Mouse (Mus musculus) testis, postnatal 10 days (tissue): ENCODE results near the gene Tinagl1.

Experiments
- DNase-seq: peaks from one replicate; pipeline ENCODE4 v3.0.0; 2021; ENCODE audit warnings: low spot score

Tinagl1 gene

GRCm38 (mm10) chr4:130175072-130175711 is at the start of gene Tinagl1:
Tinagl1 (minus strand) TSS chr4:130175122.
- no peak for DNase-seq

DNA sequence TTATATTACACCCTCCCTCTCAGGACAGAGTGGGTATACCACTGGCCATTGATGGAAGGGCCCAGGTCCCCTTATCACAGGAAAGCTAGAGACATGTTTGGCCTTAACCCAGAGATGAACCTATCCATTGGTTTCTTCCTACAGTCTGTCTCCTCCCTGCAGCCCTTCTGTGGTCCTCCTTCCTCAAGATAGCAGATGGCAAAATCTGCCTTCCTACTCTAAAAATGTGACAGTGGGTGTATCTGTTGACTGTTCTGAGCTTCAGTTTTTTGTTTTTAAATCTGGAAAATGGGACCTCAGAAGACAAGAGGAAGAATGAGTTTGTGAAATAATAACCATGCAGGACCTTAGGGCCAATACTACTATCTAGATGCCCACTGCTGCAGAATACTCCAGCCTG is 49.1 kb upstream of the Tinagl1 start:
- no peak for DNase-seq

- no peak for DNase-seq
These were observed 47.3 kb upstream of the Tinagl1 start, which contains the start of gene Gm853 for GRCm38 (mm10) chr4:130222179-130222578. Gm853 (minus strand) TSS chr4:130222401.

DNA sequence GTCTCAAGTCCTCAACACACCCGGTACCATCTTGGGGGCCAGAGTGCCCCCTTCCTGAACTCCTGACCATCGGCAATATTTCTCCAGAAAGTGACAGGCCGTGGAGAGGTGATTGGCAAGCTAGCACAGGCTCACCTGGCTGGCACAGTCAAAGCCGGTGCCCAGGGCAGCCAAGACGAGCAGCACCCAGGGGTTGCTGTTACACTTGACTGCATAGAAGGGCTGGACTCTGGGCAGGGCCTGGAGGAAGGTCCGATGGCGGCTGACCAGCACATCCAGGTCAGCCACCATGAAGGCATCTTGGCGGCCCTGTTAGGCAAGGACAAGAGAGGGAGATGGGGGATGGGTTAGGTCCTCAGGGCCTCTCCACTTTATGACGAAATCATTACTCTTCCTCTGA is 45.3 kb upstream of the Tinagl1 start:
- no peak for DNase-seq

- DNase-seq = no peak
These were observed 40.5 kb upstream of the Tinagl1 start for GRCm38 (mm10) chr4:130215392-130215791.

GRCm38 (mm10) chr4:130213857-130214256 is 38.9 kb upstream of the Tinagl1 start:
- DNase-seq = no peak

GRCm38 (mm10) chr4:130213197-130213596 is 38.3 kb upstream of the Tinagl1 start:
- DNase-seq = no peak

GRCm38 (mm10) chr4:130212421-130212820 is 37.5 kb upstream of the Tinagl1 start:
- no peak for DNase-seq

- DNase-seq = no peak
These were observed 36.9 kb upstream of the Tinagl1 start for GRCm38 (mm10) chr4:130211870-130212269.

DNA sequence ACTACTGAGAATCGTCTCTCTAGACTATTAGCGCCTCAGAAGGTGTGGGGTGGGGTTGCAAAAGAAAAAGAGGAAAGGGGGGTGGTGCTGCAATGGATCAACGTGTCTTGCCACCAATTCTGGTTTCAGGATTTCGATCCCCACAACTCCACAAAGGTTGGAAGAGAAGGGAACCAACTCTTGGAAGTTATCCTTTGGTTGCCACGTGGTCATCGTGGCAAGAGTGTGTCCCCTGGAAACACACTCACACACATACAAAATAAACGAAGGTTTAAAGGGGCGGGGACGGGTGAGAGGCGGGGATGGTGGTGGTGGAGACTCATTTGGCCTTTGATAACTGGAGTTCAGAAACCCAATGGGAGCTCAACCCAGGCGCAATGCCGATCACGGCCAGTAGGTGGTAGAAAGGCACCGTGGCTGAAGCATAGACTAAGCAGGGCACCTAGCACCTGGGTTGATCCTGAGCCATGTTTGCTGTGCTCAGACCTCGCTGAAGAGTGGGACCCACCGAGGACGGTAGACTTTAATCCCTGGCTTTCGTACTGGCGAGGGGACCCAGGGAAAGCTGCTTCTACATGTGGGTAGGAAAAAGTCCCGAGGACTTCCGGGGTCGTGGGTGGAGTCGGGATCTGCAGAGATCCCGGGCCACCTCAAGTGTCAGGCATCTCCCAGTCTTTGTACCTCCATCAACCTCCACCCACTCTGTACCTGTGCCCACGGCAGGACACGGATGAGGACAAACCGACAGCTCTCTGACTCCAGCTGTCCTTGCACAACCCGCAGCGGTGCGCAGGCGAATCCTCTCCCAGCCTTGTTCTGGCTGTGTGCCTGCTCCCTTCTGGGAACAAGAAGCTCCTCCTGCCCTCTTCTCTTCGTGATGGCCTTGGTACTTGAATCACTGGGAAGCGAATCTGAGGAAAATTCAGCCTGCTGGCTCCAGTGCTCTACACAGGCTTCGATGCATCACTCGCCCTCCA is 24.1 kb upstream of the Tinagl1 start:
- DNase-seq = peak; percentile 97

- no peak for DNase-seq
These were observed 21.6 kb upstream of the Tinagl1 start for GRCm38 (mm10) chr4:130196542-130196941.

GRCm38 (mm10) chr4:130195924-130196323 is 21.0 kb upstream of the Tinagl1 start:
- no peak for DNase-seq

DNA sequence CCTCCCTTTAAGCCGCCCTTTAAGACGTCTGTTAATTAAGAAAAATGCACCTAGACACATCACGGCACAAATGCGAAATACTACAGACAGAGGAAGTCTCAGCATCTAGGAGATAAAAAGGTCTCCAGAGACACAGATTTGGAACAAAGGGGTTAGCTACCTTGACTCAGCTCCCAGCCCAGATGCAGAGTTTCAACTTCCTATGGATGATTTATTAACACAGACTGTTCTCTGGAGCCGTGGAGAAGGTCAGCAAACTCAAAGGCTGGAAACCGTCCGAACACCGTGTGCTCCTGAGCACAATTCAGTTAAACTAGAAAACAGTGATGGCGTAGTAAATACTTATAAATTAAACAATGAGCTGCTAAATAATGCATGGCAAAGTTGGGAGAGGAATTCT is 17.3 kb upstream of the Tinagl1 start:
- DNase-seq = no peak

GRCm38 (mm10) chr4:130189606-130190005 is 14.7 kb upstream of the Tinagl1 start:
- peak; percentile 29 for DNase-seq

GRCm38 (mm10) chr4:130188806-130189297 is 13.9 kb upstream of the Tinagl1 start:
- peak; percentile 91 for DNase-seq

DNA sequence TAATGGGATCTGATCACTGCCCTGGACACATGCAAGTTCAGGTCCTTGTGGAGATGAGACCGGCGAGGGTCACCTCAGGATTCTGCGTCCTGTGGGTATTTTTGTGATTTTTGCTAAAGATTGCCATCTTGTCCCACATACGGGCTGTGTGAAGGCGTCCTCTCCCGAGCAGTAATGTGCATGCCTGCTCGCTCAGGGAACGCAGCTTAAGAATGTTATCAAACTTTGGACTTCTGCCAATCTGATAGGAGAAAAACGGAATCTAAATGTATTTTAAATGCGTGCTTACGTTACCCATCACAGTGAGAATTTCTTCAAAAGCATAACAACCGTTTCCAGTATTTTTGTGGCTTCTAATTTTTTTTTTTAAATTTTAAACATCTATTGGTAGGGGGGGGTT is 12.0 kb upstream of the Tinagl1 start:
- DNase-seq = no peak

DNA sequence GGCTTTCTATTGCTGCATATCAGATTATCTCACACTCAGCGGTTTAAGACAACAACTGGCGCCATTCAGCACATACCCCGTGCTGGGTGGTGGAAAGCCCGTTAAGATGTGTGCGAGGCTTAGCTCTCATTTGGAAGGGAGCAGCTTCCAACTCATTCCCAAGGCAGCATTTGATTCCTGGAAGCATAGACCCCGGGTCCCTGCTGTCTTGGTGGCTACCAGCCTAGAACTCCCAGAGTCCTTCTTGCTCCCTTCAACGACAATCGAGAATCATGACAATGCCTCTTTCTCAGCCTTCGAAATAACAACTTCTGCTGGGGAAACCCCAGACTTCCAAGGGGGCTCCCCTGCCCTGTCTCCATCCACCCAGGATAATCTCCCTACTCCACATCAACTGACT is 11.5 kb upstream of the Tinagl1 start:
- no peak for DNase-seq

GRCm38 (mm10) chr4:130183879-130184278 is 9.0 kb upstream of the Tinagl1 start:
- DNase-seq = peak; percentile 40

DNA sequence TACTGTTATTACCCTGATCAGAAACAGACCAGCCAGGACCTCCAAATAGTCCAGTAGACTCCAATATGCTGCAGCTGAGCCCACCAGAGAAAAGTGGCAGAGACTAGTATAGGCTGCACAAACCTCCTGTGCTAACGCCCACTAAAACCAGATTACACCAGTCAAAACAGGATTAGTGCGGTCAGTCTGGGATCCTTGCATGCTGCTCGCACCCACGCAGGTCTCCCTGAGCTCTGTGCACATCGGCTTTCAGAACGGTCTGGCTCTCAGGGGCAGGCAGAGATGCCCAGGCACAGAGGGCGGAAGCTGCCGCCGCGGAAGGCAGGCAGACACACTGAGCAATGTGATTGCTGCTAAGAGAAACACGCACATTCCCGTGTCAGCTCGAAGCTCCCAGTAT is 8.1 kb upstream of the Tinagl1 start:
- no peak for DNase-seq

- DNase-seq = no peak
These were observed 7.0 kb upstream of the Tinagl1 start for GRCm38 (mm10) chr4:130181886-130182285.

GRCm38 (mm10) chr4:130180909-130181602 is 6.1 kb upstream of the Tinagl1 start:
- DNase-seq = no peak

DNA sequence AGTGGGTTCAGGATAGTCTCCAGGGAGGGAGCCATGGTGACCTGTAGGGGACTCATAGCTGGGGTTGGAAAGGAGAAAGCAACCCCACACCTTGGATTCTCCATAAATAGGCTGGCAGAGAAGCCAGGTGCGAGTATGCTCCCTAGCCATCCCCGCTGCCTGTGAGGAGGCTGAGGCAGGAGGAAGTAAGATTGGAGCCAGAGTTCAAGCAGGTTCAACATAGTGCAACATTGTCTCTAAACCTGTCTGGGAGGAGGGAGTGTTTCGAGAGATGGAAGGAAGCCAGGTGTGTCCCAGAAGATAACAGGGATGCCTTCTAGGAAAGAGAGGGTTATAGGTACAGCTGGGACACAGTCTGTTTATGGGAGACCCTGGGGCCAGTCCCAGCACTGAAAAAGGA is 5.0 kb upstream of the Tinagl1 start:
- no peak for DNase-seq
